Mouse (Mus musculus) lung, postnatal 25 days (tissue): ENCODE measurements around the gene Galnt18.
A peak's percentile ranks its signal among the peaks of the same experiment; 100 is the strongest.

Source experiments
- DNase-seq: peaks from one replicate; pipeline ENCODE4 v3.0.0; 2022; ENCODE audit warnings: low spot score

The Galnt18 gene

GRCm38 (mm10) chr7:111771251-111771801 is 8.5 kb downstream of the Galnt18 start:
- DNase-seq: no peak

GRCm38 (mm10) chr7:111770585-111770984 is 9.2 kb downstream of the Galnt18 start:
- peak; percentile 61 for DNase-seq

- no peak for DNase-seq
These were observed 13.5 kb downstream of the Galnt18 start for GRCm38 (mm10) chr7:111766145-111766767.

GRCm38 (mm10) chr7:111762754-111763153 is 17.0 kb downstream of the Galnt18 start:
- no peak for DNase-seq

GRCm38 (mm10) chr7:111748571-111749071 is 31.2 kb downstream of the Galnt18 start:
- no peak for DNase-seq

- no peak for DNase-seq
These were observed 35.0 kb downstream of the Galnt18 start for GRCm38 (mm10) chr7:111744770-111745169.

- DNase-seq: peak; percentile 84
These were observed 38.2 kb downstream of the Galnt18 start for GRCm38 (mm10) chr7:111741595-111741994.

- no peak for DNase-seq
These were observed 39.7 kb downstream of the Galnt18 start for GRCm38 (mm10) chr7:111740091-111740490.

GRCm38 (mm10) chr7:111739371-111739765 is 40.4 kb downstream of the Galnt18 start:
- DNase-seq: no peak

GRCm38 (mm10) chr7:111738456-111739370 is 41.1 kb downstream of the Galnt18 start:
- no peak for DNase-seq

- DNase-seq: peak; percentile 79
These were observed 42.4 kb downstream of the Galnt18 start for GRCm38 (mm10) chr7:111737426-111737825.

GRCm38 (mm10) chr7:111736365-111736764 is 43.4 kb downstream of the Galnt18 start:
- DNase-seq: no peak

GRCm38 (mm10) chr7:111730346-111731269 is 49.2 kb downstream of the Galnt18 start:
- DNase-seq: no peak

- DNase-seq: peak; percentile 70
These were observed 52.8 kb downstream of the Galnt18 start for GRCm38 (mm10) chr7:111726928-111727327.

- DNase-seq: no peak
These were observed 55.0 kb downstream of the Galnt18 start for GRCm38 (mm10) chr7:111724730-111725129.

GRCm38 (mm10) chr7:111724004-111724403 is 55.8 kb downstream of the Galnt18 start:
- DNase-seq: no peak

- DNase-seq: no peak
These were observed 58.5 kb downstream of the Galnt18 start for GRCm38 (mm10) chr7:111721308-111721698.

GRCm38 (mm10) chr7:111720511-111721307 is 59.1 kb downstream of the Galnt18 start:
- DNase-seq: no peak

- peak; percentile 48 for DNase-seq
These were observed 60.9 kb downstream of the Galnt18 start for GRCm38 (mm10) chr7:111718900-111719299.

- no peak for DNase-seq
These were observed 65.0 kb downstream of the Galnt18 start for GRCm38 (mm10) chr7:111714639-111715360.
